Comparison of ENCODE assay signal across 8 mouse cellular contexts in the genomic region with DNA sequence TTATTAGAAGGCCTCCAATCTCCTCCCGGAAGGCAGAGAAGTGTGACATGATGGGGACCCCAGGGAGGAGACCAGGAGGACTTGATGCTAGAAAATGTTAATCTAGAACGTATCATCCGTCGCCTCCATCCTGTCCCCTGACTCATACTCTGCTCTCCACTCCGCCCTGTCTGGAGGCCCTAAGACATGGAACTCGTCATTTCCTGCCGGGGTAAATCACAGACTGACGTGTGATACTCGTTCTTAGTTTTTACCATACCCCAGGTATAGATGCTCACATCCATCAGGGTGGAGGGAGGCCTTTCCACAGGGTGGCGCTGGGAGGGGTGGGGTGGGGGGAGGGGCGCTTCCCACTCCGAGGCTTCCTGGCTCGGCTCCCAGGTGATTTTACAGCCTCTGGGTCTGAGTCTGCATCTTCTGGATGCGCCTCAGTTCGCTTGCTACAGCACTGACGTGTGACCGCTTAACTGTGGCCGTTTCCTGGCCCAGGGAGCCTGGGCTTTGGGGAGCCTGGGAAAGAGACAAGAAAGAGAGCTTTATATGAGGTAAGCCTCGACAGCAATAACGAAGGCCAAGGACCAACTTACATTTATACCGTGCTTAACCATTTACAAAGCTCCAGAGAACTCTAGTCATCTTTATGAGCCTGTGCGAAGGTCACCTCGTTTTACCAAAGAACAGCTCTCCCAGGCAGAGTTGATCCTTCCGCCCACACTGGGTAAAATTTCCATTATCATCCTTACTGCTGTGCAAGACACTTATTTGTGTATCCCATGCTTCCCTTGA. TPM values are rescaled to one million over a fixed set of nuclear protein-coding genes. Genes with fewer than 3 reads are reported as not detected.
DNase-seq lines count a peak whose midpoint lies in the region; ATAC-seq lines count a peak whose summit lies in the region.
"Had no signal": no experiment of that assay in that cellular context is flagged by ENCODE, and none has a peak within 500 bp of the region (broad histone marks: within the 10 kb centered on the region; RNA-seq: fewer than 3 reads in every experiment).

No protein-coding gene starts in this region.

- DNase-seq in lung, postnatal 4 days = no peak
- DNase-seq in kidney, adult 18-20 months = peak; percentile 65
- no peak for DNase-seq in embryo, embryonic 9.5 days (ENCODE audit: extremely low spot score)
- no peak for DNase-seq in layer of hippocampus, adult 9-11 months

- peak overlapping the region; percentile 36; the same call in 1 of the 2 replicates for H3K9ac ChIP-seq in lung, embryonic 16.5 days (ENCODE audit: low read length)
- H3K9ac ChIP-seq in embryonic facial prominence, embryonic 15.5 days = no peak overlapping the region
- H3K9ac ChIP-seq: liver, embryonic 15.5 days had no signal

- H3K27me3 ChIP-seq in lung, embryonic 16.5 days (ENCODE audit: control insufficient read depth, insufficient read depth, low read depth, low read length) = no peaks in the 10 kb centered on the region
- no peaks in the 10 kb centered on the region for H3K27me3 ChIP-seq in embryonic facial prominence, embryonic 15.5 days
- H3K27me3 ChIP-seq: liver, embryonic 15.5 days had no signal

- peaks cover 5% of the 10 kb centered on the region for H3K4me1 ChIP-seq in lung, embryonic 16.5 days (replicated peaks; ENCODE audit: control insufficient read depth, insufficient read depth, low read length)
- peaks cover 8% of the 10 kb centered on the region; the same call in 1 of the 2 replicates for H3K4me1 ChIP-seq in embryonic facial prominence, embryonic 15.5 days

- H3K4me3 ChIP-seq in lung, embryonic 16.5 days (ENCODE audit: low read length) = 0 out of 2 replicates have a peak overlapping the region, but pooled peaks have one; percentile 4
- no peak overlapping the region for H3K4me3 ChIP-seq in embryonic facial prominence, embryonic 15.5 days (replicated peaks)
- H3K4me3 ChIP-seq: liver, embryonic 15.5 days had no signal

- 32% methylated on average over 24 of the region's 24 CpGs for WGBS in lung, embryonic 16.5 days
- WGBS in embryonic facial prominence, embryonic 15.5 days = 37% methylated on average over 24 of the region's 24 CpGs

- peak; percentile 36; the same call in 1 of the 2 replicates for ATAC-seq in lung, embryonic 16.5 days (ENCODE audit: low read depth)
- ATAC-seq in embryonic facial prominence, embryonic 15.5 days (ENCODE audit: insufficient number of reproducible peaks, low FRiP score, low TSS enrichment, low read depth) = no peak
- ATAC-seq in neutrophil, adult 5-6 weeks (ENCODE audit: extremely low read depth, insufficient number of reproducible peaks, low FRiP score, poor library complexity, severe bottlenecking) = peak; percentile 30; the same call in 1 of the 2 replicates

- H3K36me3 ChIP-seq in lung, embryonic 16.5 days (ENCODE audit: control insufficient read depth, insufficient read depth, low read length) = no peaks in the 10 kb centered on the region
- no peaks in the 10 kb centered on the region for H3K36me3 ChIP-seq in embryonic facial prominence, embryonic 15.5 days
- H3K36me3 ChIP-seq: liver, embryonic 15.5 days had no signal

- peak overlapping the region; percentile 44 for H3K4me2 ChIP-seq in lung, embryonic 16.5 days (ENCODE audit: low read depth, low read length)
- H3K4me2 ChIP-seq in embryonic facial prominence, embryonic 15.5 days (replicated peaks) = peak overlapping the region; percentile 24; the same call in 1 of the 2 replicates
- H3K4me2 ChIP-seq: liver, embryonic 15.5 days had no signal

- no peaks in the 10 kb centered on the region for H3K9me3 ChIP-seq in lung, embryonic 16.5 days (ENCODE audit: control insufficient read depth, low read length)
- no peaks in the 10 kb centered on the region for H3K9me3 ChIP-seq in embryonic facial prominence, embryonic 15.5 days (replicated peaks)
- H3K9me3 ChIP-seq: liver, embryonic 15.5 days had no signal

- no peak overlapping the region for H3K27ac ChIP-seq in lung, embryonic 16.5 days (ENCODE audit: low read length)
- H3K27ac ChIP-seq in embryonic facial prominence, embryonic 15.5 days (replicated peaks) = no peak overlapping the region
- H3K27ac ChIP-seq: liver, embryonic 15.5 days had no signal

RNA-seq across cellular contexts. Expression of a gene that starts 9.9 kb away (rescaled TPM):
- 44.2 and 45.1 TPM in 2 replicates for polyA plus RNA-seq in lung, embryonic 16.5 days (2015; fragmentation: Nextera tagmentation; extraction: Ambion mirVana)
- 55.3 and 56.1 TPM in 2 replicates for polyA plus RNA-seq in embryonic facial prominence, embryonic 15.5 days (2015; fragmentation: Nextera tagmentation; extraction: Ambion mirVana)
- total RNA-seq in neutrophil, adult 5-6 weeks (2017) = 36.9 and 42.4 TPM in 2 replicates

RNA-seq across cellular contexts. Expression of a gene that starts 36.4 kb away (rescaled TPM):
- polyA plus RNA-seq in lung, embryonic 16.5 days (2015; fragmentation: Nextera tagmentation; extraction: Ambion mirVana) = 27.6 and 30.4 TPM in 2 replicates
- polyA plus RNA-seq in embryonic facial prominence, embryonic 15.5 days (2015; fragmentation: Nextera tagmentation; extraction: Ambion mirVana) = 25.8 and 26.7 TPM in 2 replicates
- 69.7 and 95.3 TPM in 2 replicates for total RNA-seq in neutrophil, adult 5-6 weeks (2017)
